In genomic region chr8:94036541-94036940, GRCm38 (mm10) we compare ENCODE assay signal across 8 mouse cellular contexts. TPM values are rescaled to one million over a fixed set of nuclear protein-coding genes. Genes with fewer than 3 reads are reported as not detected.
DNase-seq lines count a peak whose midpoint lies in the region; ATAC-seq and TF ChIP-seq lines count a peak whose summit lies in the region.
"Not testable (repeated sequence)": the region's sequence is repeated elsewhere in the genome, so short reads cannot be mapped to it uniquely, and the experiment has no call there.

No protein-coding gene starts in this region.

- peak overlapping the region; percentile 88 for H3K4me2 ChIP-seq in heart, embryonic 13.5 days
- peak overlapping the region; percentile 95 for H3K4me2 ChIP-seq in liver, embryonic 14.5 days (ENCODE audit: low read depth)
- peak overlapping the region; percentile 66 for H3K4me2 ChIP-seq in stomach, embryonic 15.5 days

- H3K27me3 ChIP-seq in C2C12 (ENCODE audit: control insufficient read depth, insufficient read depth, insufficient read length); heart, embryonic 13.5 days (replicated peaks); liver, embryonic 14.5 days (ENCODE audit: control insufficient read depth, insufficient read depth, low read length); stomach, embryonic 15.5 days (replicated peaks): not testable (repeated sequence)

- H3K9me3 ChIP-seq in heart, embryonic 13.5 days; liver, embryonic 14.5 days (ENCODE audit: control insufficient read depth, low read length); stomach, embryonic 15.5 days: not testable (repeated sequence)

- ATAC-seq in heart, embryonic 13.5 days (ENCODE audit: extremely low read depth, insufficient number of reproducible peaks, low FRiP score, low TSS enrichment): peak; percentile 67
- peak; percentile 83 for ATAC-seq in liver, embryonic 14.5 days (ENCODE audit: insufficient read depth)
- ATAC-seq in stomach, embryonic 15.5 days (ENCODE audit: insufficient read depth, low FRiP score, low read depth): peak; percentile 86

- peak; percentile 76 for DNase-seq in kidney, postnatal 14 days
- DNase-seq in liver, embryonic 14.5 days (ENCODE audit: low read depth in 3 of 3, low spot score in 3 of 3): peak; percentile 59 to 67 (median 61)
- peak; percentile 76 for DNase-seq in neural tube, embryonic 10.5 days (ENCODE audit: extremely low spot score, low spot score)

- peak overlapping the region; percentile 68 for H3ac ChIP-seq in C2C12 (ENCODE audit: control insufficient read depth, insufficient read length, low read depth)

- WGBS in heart, embryonic 13.5 days: under 1% methylated on average over 22 of the region's 32 CpGs
- WGBS in liver, embryonic 14.5 days (ENCODE audit: insufficient replicate concordance): 0% methylated on average over 21 of the region's 32 CpGs
- 0% methylated on average over 26 of the region's 32 CpGs for WGBS in stomach, embryonic 15.5 days

- H3K9ac ChIP-seq in heart, embryonic 13.5 days: peak overlapping the region; percentile 84
- H3K9ac ChIP-seq in liver, embryonic 14.5 days (replicated peaks): peak overlapping the region; percentile 92
- H3K9ac ChIP-seq in stomach, embryonic 15.5 days: peak overlapping the region; percentile 70

- H3K36me3 ChIP-seq in C2C12 (ENCODE audit: control insufficient read depth, insufficient read depth): peaks cover 25% of the 10 kb centered on the region
- peaks cover 15% of the 10 kb centered on the region for H3K36me3 ChIP-seq in heart, embryonic 13.5 days
- H3K36me3 ChIP-seq in liver, embryonic 14.5 days (replicated peaks; ENCODE audit: control insufficient read depth, insufficient read depth, low read depth); stomach, embryonic 15.5 days: not testable (repeated sequence)

- peak overlapping the region; percentile 55 for H3K4me3 ChIP-seq in C2C12 (ENCODE audit: insufficient read depth, poor library complexity, severe bottlenecking)
- peak overlapping the region; percentile 83 for H3K4me3 ChIP-seq in bone marrow macrophage, adult 2 months (ENCODE audit: insufficient read depth, low read length)
- H3K4me3 ChIP-seq in embryonic fibroblast, embryonic 13.5 days (ENCODE audit: insufficient read depth, low read length): peak overlapping the region; percentile 86
- H3K4me3 ChIP-seq in heart, embryonic 13.5 days: peak overlapping the region; percentile 87
- H3K4me3 ChIP-seq in liver, embryonic 14.5 days (ENCODE audit: insufficient read depth in 1 of 2, low read depth in 2 of 2, low read length in 2 of 2): peak overlapping the region; percentile 83 to 93
- H3K4me3 ChIP-seq in stomach, embryonic 15.5 days (replicated peaks): peak overlapping the region; percentile 67

- H3K4me1 ChIP-seq in bone marrow macrophage, adult 2 months (ENCODE audit: control insufficient read depth, insufficient read depth, low read length): peaks cover 23% of the 10 kb centered on the region
- not testable (repeated sequence) for H3K4me1 ChIP-seq in embryonic fibroblast, embryonic 13.5 days (ENCODE audit: control insufficient read depth, insufficient read depth, low read length)
- peaks cover 42% of the 10 kb centered on the region for H3K4me1 ChIP-seq in heart, embryonic 13.5 days
- H3K4me1 ChIP-seq in liver, embryonic 14.5 days (replicated peaks; ENCODE audit: control insufficient read depth in 2 of 2, insufficient read depth in 2 of 2, low read length in 1 of 2): peaks cover 22 to 27% of the 10 kb centered on the region in 2 experiments
- peaks cover 10% of the 10 kb centered on the region for H3K4me1 ChIP-seq in stomach, embryonic 15.5 days

- TF ChIP-seq EP300 in liver, embryonic 14.5 days (IDR thresholded peaks at IDR 0.05; ENCODE audit: low read depth): not testable (repeated sequence)

- not testable (repeated sequence) for TF ChIP-seq CTCF in C2C12 (IDR thresholded peaks at IDR 0.05; ENCODE audit: control insufficient read depth, insufficient read depth, insufficient read length); bone marrow macrophage, adult 2 months (IDR thresholded peaks at IDR 0.05; ENCODE audit: low read depth, low read length); embryonic fibroblast, embryonic 13.5 days (IDR thresholded peaks at IDR 0.05; ENCODE audit: borderline replicate concordance, insufficient read depth, low read length); liver, embryonic 14.5 days (IDR thresholded peaks at IDR 0.05; ENCODE audit: low read depth)

- H3K79me3 ChIP-seq in C2C12 (ENCODE audit: low read depth): peaks cover 55% of the 10 kb centered on the region

- not testable (repeated sequence) for TF ChIP-seq POLR2A in bone marrow macrophage, adult 2 months (IDR thresholded peaks at IDR 0.05; ENCODE audit: borderline replicate concordance, low read depth, low read length)
- TF ChIP-seq POLR2A in embryonic fibroblast, embryonic 13.5 days (IDR thresholded peaks at IDR 0.05; ENCODE audit: low read depth, low read length): peak; percentile 73; the same call in 1 of the 2 replicates

- peaks cover 72% of the 10 kb centered on the region for H3K79me2 ChIP-seq in C2C12 (ENCODE audit: control insufficient read depth, insufficient read depth)

- H3K27ac ChIP-seq in bone marrow macrophage, adult 2 months (ENCODE audit: insufficient read depth, low read depth, low read length): peak overlapping the region; percentile 57
- H3K27ac ChIP-seq in embryonic fibroblast, embryonic 13.5 days (ENCODE audit: insufficient read depth, low read length): peak overlapping the region; percentile 57
- H3K27ac ChIP-seq in heart, embryonic 13.5 days (replicated peaks): peak overlapping the region; percentile 84
- peak overlapping the region; percentile 84 for H3K27ac ChIP-seq in liver, embryonic 14.5 days
- peak overlapping the region; percentile 83 for H3K27ac ChIP-seq in stomach, embryonic 15.5 days

RNA-seq across cellular contexts. Expression of gene Nudt21, which starts 0.3 kb away (rescaled TPM):
- 112 TPM for polyA plus RNA-seq in C2C12 (2012; fragmentation: generic; extraction: Trizol)
- polyA plus RNA-seq in bone marrow macrophage, adult 2 months (2012; ENCODE audit: insufficient read depth, insufficient read length, missing spikeins): 44.3 and 61.3 TPM in 2 replicates
- 108 and 120 TPM in 2 replicates for polyA plus RNA-seq in embryonic fibroblast, embryonic 13.5 days (2011; ENCODE audit: insufficient read length, low read depth, missing spikeins)
- 73.6 and 74.6 TPM in 2 replicates for polyA plus RNA-seq in heart, embryonic 13.5 days (2015; fragmentation: Nextera tagmentation; extraction: Ambion mirVana)
- polyA plus RNA-seq in liver, embryonic 14.5 days (2012; rRNA removed): 16.2 and 32.3 TPM in 2 replicates
- polyA plus RNA-seq in liver, embryonic 14.5 days (2014; fragmentation: Nextera tagmentation; extraction: Ambion mirVana): 94.6 and 95.2 TPM in 2 replicates
- 103 and 106 TPM in 2 replicates for polyA plus RNA-seq in stomach, embryonic 15.5 days (2015; fragmentation: Nextera tagmentation; extraction: Ambion mirVana)

RNA-seq across cellular contexts. Expression of gene Ogfod1, which starts 0.5 kb away (rescaled TPM):
- 9.7 TPM for polyA plus RNA-seq in C2C12 (2012; fragmentation: generic; extraction: Trizol)
- polyA plus RNA-seq in bone marrow macrophage, adult 2 months (2012; ENCODE audit: insufficient read depth, insufficient read length, missing spikeins): 14.9 and 15.7 TPM in 2 replicates
- polyA plus RNA-seq in embryonic fibroblast, embryonic 13.5 days (2011; ENCODE audit: insufficient read length, low read depth, missing spikeins): 23.1 and 27.8 TPM in 2 replicates
- 9.2 TPM in 2 replicates for polyA plus RNA-seq in heart, embryonic 13.5 days (2015; fragmentation: Nextera tagmentation; extraction: Ambion mirVana)
- 2.1 and 3.2 TPM in 2 replicates for polyA plus RNA-seq in liver, embryonic 14.5 days (2012; rRNA removed)
- polyA plus RNA-seq in liver, embryonic 14.5 days (2014; fragmentation: Nextera tagmentation; extraction: Ambion mirVana): 4.0 and 5.3 TPM in 2 replicates
- polyA plus RNA-seq in stomach, embryonic 15.5 days (2015; fragmentation: Nextera tagmentation; extraction: Ambion mirVana): 13.2 and 14.2 TPM in 2 replicates

RNA-seq across cellular contexts. Expression of gene Amfr, which starts 23.9 kb away (rescaled TPM):
- 71.0 TPM for polyA plus RNA-seq in C2C12 (2012; fragmentation: generic; extraction: Trizol)
- polyA plus RNA-seq in bone marrow macrophage, adult 2 months (2012; ENCODE audit: insufficient read depth, insufficient read length, missing spikeins): 62.2 and 84.7 TPM in 2 replicates
- polyA plus RNA-seq in embryonic fibroblast, embryonic 13.5 days (2011; ENCODE audit: insufficient read length, low read depth, missing spikeins): 91.0 and 96.3 TPM in 2 replicates
- polyA plus RNA-seq in heart, embryonic 13.5 days (2015; fragmentation: Nextera tagmentation; extraction: Ambion mirVana): 41.8 and 44.8 TPM in 2 replicates
- 33.4 and 38.4 TPM in 2 replicates for polyA plus RNA-seq in liver, embryonic 14.5 days (2012; rRNA removed)
- polyA plus RNA-seq in liver, embryonic 14.5 days (2014; fragmentation: Nextera tagmentation; extraction: Ambion mirVana): 50.0 and 53.1 TPM in 2 replicates
- 48.6 and 51.4 TPM in 2 replicates for polyA plus RNA-seq in stomach, embryonic 15.5 days (2015; fragmentation: Nextera tagmentation; extraction: Ambion mirVana)

Comparison
In these comparisons a context has a peak if more than half of its experiments do, and no peak if none do; other contexts are left out.
1. Peak in every context shown above with its lines: DNase-seq, ATAC-seq, H3K4me3 ChIP-seq and H3K27ac ChIP-seq.